In genomic region chr10:80020603-80021319, GRCm38 (mm10) we compare ENCODE assay signal across 12 mouse cellular contexts. TPM values are rescaled to one million over a fixed set of nuclear protein-coding genes. Genes with fewer than 3 reads are reported as not detected.
A peak's percentile ranks its signal among the peaks of the same experiment; 100 is the strongest.
DNase-seq lines count a peak whose midpoint lies in the region; ATAC-seq lines count a peak whose summit lies in the region.
"Had no signal": no experiment of that assay in that cellular context is flagged by ENCODE, and none has a peak within 500 bp of the region (broad histone marks: within the 10 kb centered on the region; RNA-seq: fewer than 3 reads in every experiment).

No protein-coding gene starts in this region.

- H3K9me3 ChIP-seq in kidney, embryonic 16.5 days (ENCODE audit: low read length), result no peaks in the 10 kb centered on the region
- H3K9me3 ChIP-seq: forebrain, embryonic 13.5 days; neural tube, embryonic 13.5 days had no signal

- H3K36me3 ChIP-seq in kidney, embryonic 16.5 days (ENCODE audit: insufficient read depth, low read length), result no peaks in the 10 kb centered on the region
- H3K36me3 ChIP-seq: neural tube, embryonic 13.5 days had no signal

- H3K4me1 ChIP-seq in kidney, embryonic 16.5 days (ENCODE audit: insufficient read depth, low read length), result peaks cover 16% of the 10 kb centered on the region

- no peak overlapping the region for H3K27ac ChIP-seq in kidney, embryonic 16.5 days (ENCODE audit: low read length)
- H3K27ac ChIP-seq: forebrain, embryonic 13.5 days; neural tube, embryonic 13.5 days had no signal

- no peak overlapping the region; the same call in 1 of the 2 replicates for H3K9ac ChIP-seq in kidney, embryonic 16.5 days (replicated peaks; ENCODE audit: low read length)

- H3K4me2 ChIP-seq in kidney, embryonic 16.5 days (replicated peaks; ENCODE audit: low read depth, low read length), result peak overlapping the region; percentile 49

- 0 out of 2 replicates have a peak, but pooled peaks cover 3% of the 10 kb centered on the region for H3K27me3 ChIP-seq in kidney, embryonic 16.5 days (ENCODE audit: insufficient read depth, low read length)

- H3K4me3 ChIP-seq in kidney, embryonic 16.5 days (ENCODE audit: low read length), result peak overlapping the region; percentile 41
- H3K4me3 ChIP-seq: forebrain, embryonic 13.5 days had no signal

- peak; percentile 44 for DNase-seq in CD4-positive, CD25-positive, alpha-beta regulatory T cell, adult 2 months (ENCODE audit: low read depth, low spot score)
- no peak for DNase-seq in kidney, postnatal 4 days
- peak; percentile 50 for DNase-seq in thymus, postnatal 4 days
- no peak for DNase-seq in thymus, postnatal 25 days
- no peak for DNase-seq in yolk sac, embryonic 10.5 days (ENCODE audit: low spot score)
- DNase-seq in ovary, postnatal 36 days (ENCODE audit: low spot score), result no peak
- DNase-seq: kidney, postnatal 25 days; right cerebral cortex, postnatal 14 days had no signal

- WGBS in kidney, embryonic 16.5 days, result 81% methylated on average over 18 of the region's 18 CpGs

- ATAC-seq in CD4-positive, CD25-positive, alpha-beta regulatory T cell, adult 4 months, result no peak
- no peak for ATAC-seq in kidney, embryonic 16.5 days (ENCODE audit: low FRiP score, low TSS enrichment)
- ATAC-seq: forebrain, embryonic 13.5 days had no signal

RNA-seq across cellular contexts. Expression of gene Arhgap45, which starts 4.3 kb away (rescaled TPM):
- 100 to 1,000 TPM; 233 to 369 TPM for polyA plus RNA-seq in CD4-positive, CD25-positive, alpha-beta regulatory T cell, adult 4 months (2017; shearing (Covaris generic))
- 10.5 and 11.3 TPM in 2 replicates for polyA plus RNA-seq in kidney, embryonic 16.5 days (2015; fragmentation: Nextera tagmentation; extraction: Ambion mirVana)

RNA-seq across cellular contexts. Expression of gene Polr2e, which starts 18.8 kb away (rescaled TPM):
- polyA plus RNA-seq in CD4-positive, CD25-positive, alpha-beta regulatory T cell, adult 4 months (2017; shearing (Covaris generic)), result 100 to 1,000 TPM; 194 to 220 TPM
- polyA plus RNA-seq in kidney, embryonic 16.5 days (2015; fragmentation: Nextera tagmentation; extraction: Ambion mirVana), result 242 and 248 TPM in 2 replicates

RNA-seq across cellular contexts. Expression of gene Abca7, which starts 24.5 kb away (rescaled TPM):
- 10 to 100 TPM; 11.4 to 16.4 TPM for polyA plus RNA-seq in CD4-positive, CD25-positive, alpha-beta regulatory T cell, adult 4 months (2017; shearing (Covaris generic))
- polyA plus RNA-seq in kidney, embryonic 16.5 days (2015; fragmentation: Nextera tagmentation; extraction: Ambion mirVana), result 4.2 and 4.4 TPM in 2 replicates

RNA-seq across cellular contexts. Expression of gene Gpx4, which starts 26.2 kb away (rescaled TPM):
- polyA plus RNA-seq in CD4-positive, CD25-positive, alpha-beta regulatory T cell, adult 4 months (2017; shearing (Covaris generic)), result 100 to 1,000 TPM; 450 to 480 TPM
- 617 and 706 TPM in 2 replicates for polyA plus RNA-seq in kidney, embryonic 16.5 days (2015; fragmentation: Nextera tagmentation; extraction: Ambion mirVana)

RNA-seq across cellular contexts. Expression of gene Cnn2, which starts 32.4 kb away (rescaled TPM):
- polyA plus RNA-seq in CD4-positive, CD25-positive, alpha-beta regulatory T cell, adult 4 months (2017; shearing (Covaris generic)), result 100 to 1,000 TPM; 904 to 969 TPM
- polyA plus RNA-seq in kidney, embryonic 16.5 days (2015; fragmentation: Nextera tagmentation; extraction: Ambion mirVana), result 309 and 332 TPM in 2 replicates

Comparison
In these comparisons a context has a peak if more than half of its experiments do, and no peak if none do; other contexts are left out.
1. DNase-seq: peak in CD4-positive, CD25-positive, alpha-beta regulatory T cell, adult 2 months (single experiment) and thymus, postnatal 4 days (single experiment); none in kidney, postnatal 4 days (0 of 2), thymus, postnatal 25 days (single experiment), yolk sac, embryonic 10.5 days (single experiment) and ovary, postnatal 36 days (single experiment).
2. RNA of gene Arhgap45, which starts 4.3 kb away (polyA plus RNA-seq): 233 to 369 TPM in CD4-positive, CD25-positive, alpha-beta regulatory T cell, adult 4 months; 10.5 to 11.3 TPM in kidney, embryonic 16.5 days; every median in the first group is over 10 times any median in the second.